Mouse (Mus musculus): ENCODE measurements around the gene Lrrc26. TPM values are rescaled to one million over a fixed set of nuclear protein-coding genes. Genes with fewer than 3 reads are reported as not detected.
A peak's percentile ranks its signal among the peaks of the same experiment; 100 is the strongest.
"Not testable (repeated sequence)": the region's sequence is repeated elsewhere in the genome, so short reads cannot be mapped to it uniquely, and the experiment has no call there.

The Lrrc26 gene
- not detected in 2 replicates for total RNA-seq (2017)

- no peak for ATAC-seq (replicated peaks; ENCODE audit: low read depth, poor library complexity, severe bottlenecking)
These were observed at the start of gene Lrrc26 for GRCm38 (mm10) chr2:25289651-25290050. Gene Lrrc26 (plus strand): TSS chr2:25289915.

- 0 out of 2 replicates have a peak, but pooled peaks have one; percentile 3 for ATAC-seq (replicated peaks; ENCODE audit: low read depth, poor library complexity, severe bottlenecking)
These were observed 49.4 kb upstream of the Lrrc26 start for GRCm38 (mm10) chr2:25240310-25240709.

- peak; percentile 71 for ATAC-seq (replicated peaks; ENCODE audit: low read depth, poor library complexity, severe bottlenecking)
These were observed 48.8 kb upstream of the Lrrc26 start for GRCm38 (mm10) chr2:25240723-25241437.

DNA sequence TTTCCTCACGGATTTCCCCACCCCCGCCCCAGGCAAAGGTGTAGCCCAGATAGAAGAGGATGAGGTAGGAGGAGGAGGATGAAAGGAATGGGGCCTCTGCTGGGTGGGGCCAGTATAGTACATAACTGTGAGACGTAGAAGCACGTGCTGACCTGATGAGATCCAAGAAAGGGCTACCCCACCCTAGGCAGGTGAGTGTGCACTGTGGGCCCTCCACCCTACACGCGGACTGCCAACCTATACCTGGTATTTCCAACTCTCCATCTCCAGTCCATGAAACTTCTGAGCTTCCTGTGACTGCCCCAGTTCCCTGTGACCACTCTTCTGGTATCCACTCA lies 48.3 kb upstream of the Lrrc26 start:
- ATAC-seq (replicated peaks; ENCODE audit: low read depth, poor library complexity, severe bottlenecking), result no peak

GRCm38 (mm10) chr2:25242101-25242506 lies 47.6 kb upstream of the Lrrc26 start, which contains the start of the genes Rnf208 and Cysrt1:
Gene Rnf208 (plus strand): TSS chr2:25242255.
Gene Cysrt1 (minus strand): TSS chr2:25242452.
- ATAC-seq (replicated peaks; ENCODE audit: low read depth, poor library complexity, severe bottlenecking), result no peak

- ATAC-seq (replicated peaks; ENCODE audit: low read depth, poor library complexity, severe bottlenecking), result no peak
These were observed 46.4 kb upstream of the Lrrc26 start for GRCm38 (mm10) chr2:25243342-25243741.

- no peak for ATAC-seq (replicated peaks; ENCODE audit: low read depth, poor library complexity, severe bottlenecking)
These were observed 45.6 kb upstream of the Lrrc26 start for GRCm38 (mm10) chr2:25244144-25244543.

DNA sequence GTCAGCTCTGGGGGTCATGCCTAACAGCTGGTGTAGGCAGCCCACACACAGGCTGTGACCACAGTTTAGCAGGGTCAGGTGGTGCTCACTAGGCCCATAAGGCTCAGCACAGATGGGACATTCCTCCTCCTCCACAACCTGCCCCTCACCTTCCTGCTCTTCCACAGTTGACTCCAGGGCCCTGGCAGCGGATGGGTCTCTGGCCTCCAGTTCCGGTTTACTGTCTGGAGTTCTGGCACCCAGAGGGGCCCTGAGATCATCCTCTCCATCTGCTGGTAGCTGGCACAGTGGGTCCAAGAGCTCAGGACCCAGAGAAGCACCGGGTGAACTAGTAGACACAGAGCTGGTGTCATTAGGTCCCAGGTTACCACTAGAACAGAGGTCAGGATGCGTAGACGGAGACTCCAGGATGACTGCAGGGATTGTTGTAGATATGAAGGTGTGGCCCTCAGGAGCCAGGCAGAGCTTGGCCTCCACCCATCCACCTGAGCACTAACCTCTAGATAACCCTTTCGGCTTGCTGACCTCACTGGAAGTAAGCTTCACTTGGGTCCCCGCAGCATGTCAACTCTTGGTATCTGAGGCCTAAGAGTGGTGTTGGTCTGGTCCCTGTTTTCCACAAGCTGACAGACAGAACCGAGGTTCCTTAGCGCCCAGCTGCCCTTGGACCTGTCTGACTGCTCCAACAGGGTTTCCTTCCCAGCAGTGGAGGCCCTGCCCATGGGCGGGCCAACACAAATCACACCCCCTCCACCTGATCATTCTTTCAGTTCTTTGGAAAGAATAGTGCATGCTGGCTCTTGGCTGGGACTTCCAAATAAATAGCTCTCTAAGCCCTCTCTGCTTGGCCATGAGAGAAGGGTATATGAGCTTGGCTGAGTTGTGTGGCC lies 43.3 kb upstream of the Lrrc26 start, which contains the start of gene AL732309.1:
Gene AL732309.1, minus strand, starts transcription at position 681 of the 890 bp plus-strand sequence.
- no peak for ATAC-seq (replicated peaks; ENCODE audit: low read depth, poor library complexity, severe bottlenecking)

DNA sequence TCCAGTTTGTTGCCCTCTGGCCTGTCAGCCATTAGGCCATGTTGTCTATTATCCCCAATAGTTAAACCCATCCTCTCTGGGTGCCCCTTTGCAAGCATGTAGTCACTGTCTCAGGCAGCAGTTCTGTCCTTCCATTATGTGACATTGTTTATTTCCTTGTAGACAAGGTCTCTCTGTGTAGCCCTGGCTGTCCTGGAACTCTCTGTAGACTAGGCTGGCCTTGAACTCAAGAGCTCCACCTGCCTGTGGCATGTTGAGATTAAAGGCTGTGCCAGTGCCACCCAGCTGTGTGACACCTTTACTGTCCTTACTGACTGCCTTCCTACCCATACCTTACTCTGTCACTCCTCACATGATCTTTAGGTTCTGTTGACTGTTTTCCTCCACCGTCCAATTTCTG lies 37.4 kb upstream of the Lrrc26 start:
- ATAC-seq (replicated peaks; ENCODE audit: low read depth, poor library complexity, severe bottlenecking), result no peak

GRCm38 (mm10) chr2:25255284-25255779 lies 34.4 kb upstream of the Lrrc26 start, which contains the start of gene Tmem203:
Gene Tmem203 (plus strand): TSS chr2:25255439.
- peak; percentile 83 for ATAC-seq (replicated peaks; ENCODE audit: low read depth, poor library complexity, severe bottlenecking)

GRCm38 (mm10) chr2:25256443-25257109 lies 33.1 kb upstream of the Lrrc26 start:
- ATAC-seq (replicated peaks; ENCODE audit: low read depth, poor library complexity, severe bottlenecking), result peak; percentile 66

GRCm38 (mm10) chr2:25257250-25257649 lies 32.5 kb upstream of the Lrrc26 start:
- not testable (repeated sequence) for ATAC-seq (replicated peaks; ENCODE audit: low read depth, poor library complexity, severe bottlenecking)

GRCm38 (mm10) chr2:25258887-25259286 lies 30.8 kb upstream of the Lrrc26 start:
- no peak for ATAC-seq (replicated peaks; ENCODE audit: low read depth, poor library complexity, severe bottlenecking)

- no peak for ATAC-seq (replicated peaks; ENCODE audit: low read depth, poor library complexity, severe bottlenecking)
These were observed 27.8 kb upstream of the Lrrc26 start for GRCm38 (mm10) chr2:25261870-25262269.

- ATAC-seq (replicated peaks; ENCODE audit: low read depth, poor library complexity, severe bottlenecking), result peak; percentile 97
These were observed 27.4 kb upstream of the Lrrc26 start, which contains the start of gene Tprn for GRCm38 (mm10) chr2:25262291-25262767. Gene Tprn (plus strand): TSS chr2:25262618.

DNA sequence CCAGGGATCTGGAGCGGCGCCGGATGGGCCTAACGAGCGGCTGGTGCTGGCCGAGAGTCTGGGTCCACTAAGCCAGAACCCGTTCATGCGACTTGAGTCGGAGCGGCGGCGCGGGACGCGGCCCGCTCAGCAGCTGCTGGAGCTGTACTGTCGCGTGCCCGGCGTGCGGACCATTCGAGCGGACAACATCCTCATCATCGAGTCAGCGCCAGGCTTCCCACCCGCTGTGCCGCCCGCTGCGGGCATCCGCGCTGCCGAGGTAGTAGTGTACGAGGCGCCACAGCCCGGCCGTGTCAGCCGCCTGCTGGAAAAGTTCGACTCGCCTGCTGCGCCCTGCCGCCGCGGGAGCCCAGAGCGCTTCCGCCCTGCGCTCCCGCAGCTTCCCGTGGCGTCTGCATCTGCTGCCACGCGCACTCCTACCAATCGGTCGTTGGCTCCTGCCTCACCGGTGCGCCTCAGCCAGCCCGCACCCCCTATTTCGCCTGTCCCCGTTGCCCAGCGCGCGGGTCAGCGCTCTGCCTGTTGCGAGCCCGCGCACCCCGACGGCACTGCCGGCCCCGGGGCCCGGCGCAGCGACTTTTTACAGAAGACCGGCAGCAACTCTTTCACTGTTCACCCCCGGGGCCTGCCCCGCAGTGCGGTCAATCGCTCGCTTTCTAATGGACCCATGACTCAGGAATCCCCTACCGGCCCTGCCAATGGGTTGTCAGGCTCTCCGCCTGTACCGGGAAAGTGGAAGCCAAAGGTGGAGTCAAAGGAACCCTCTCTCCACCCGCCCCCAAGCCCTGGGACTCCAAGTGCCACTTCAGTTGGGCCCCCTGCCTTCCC lies 26.7 kb upstream of the Lrrc26 start:
- 0 out of 2 replicates have a peak, but pooled peaks have one; percentile 9 for ATAC-seq (replicated peaks; ENCODE audit: low read depth, poor library complexity, severe bottlenecking)

- no peak for ATAC-seq (replicated peaks; ENCODE audit: low read depth, poor library complexity, severe bottlenecking)
These were observed 26.0 kb upstream of the Lrrc26 start for GRCm38 (mm10) chr2:25263623-25264285.

- ATAC-seq (replicated peaks; ENCODE audit: low read depth, poor library complexity, severe bottlenecking), result no peak
These were observed 25.4 kb upstream of the Lrrc26 start for GRCm38 (mm10) chr2:25264286-25264660.

DNA sequence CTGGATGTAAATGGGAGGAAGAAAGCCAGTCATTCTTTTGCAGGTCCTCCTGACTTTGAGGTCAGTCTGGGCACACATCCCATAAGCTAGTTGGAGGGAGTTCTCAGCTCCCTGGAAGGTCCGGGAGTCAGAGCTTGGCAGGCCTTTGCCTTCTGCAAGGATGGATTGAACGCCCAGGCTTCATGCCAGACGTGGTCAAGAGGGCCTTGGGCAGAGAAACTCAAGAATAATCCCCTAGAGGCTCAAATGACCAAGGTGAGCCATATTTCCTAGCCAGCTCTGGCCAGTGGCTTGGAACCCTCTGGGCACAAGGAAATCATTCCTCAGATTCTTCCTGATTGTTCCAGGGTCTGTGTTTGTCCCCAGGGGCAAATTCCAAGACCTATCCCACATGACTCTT lies 24.9 kb upstream of the Lrrc26 start:
- ATAC-seq (replicated peaks; ENCODE audit: low read depth, poor library complexity, severe bottlenecking), result no peak

Data from common myeloid progenitor, adult 5-6 weeks (primary cell).